Mouse (Mus musculus) kidney, adult 2 months (tissue): Measurements from ENCODE around the gene Lims1. TPM values are rescaled to one million over a fixed set of nuclear protein-coding genes. Genes with fewer than 3 reads are reported as not detected.
"Not testable (repeated sequence)": the region's sequence is repeated elsewhere in the genome, so short reads cannot be mapped to it uniquely, and the experiment has no call there.

Experiments used
- DNase-seq: peaks from one replicate; pipeline ENCODE4 v3.0.0; 2021
- H3K27ac ChIP-seq: fragments of 200-500 bp; 2 replicates; pipeline ENCODE4 v1.5.1; 2012; ENCODE audit warnings: low read depth, low read length, control low read depth, inconsistent platforms; ENCODE audit not compliant: insufficient read depth
- H3K27me3 ChIP-seq: fragments of 200-500 bp; replicated peaks from 2 replicates; pipeline ENCODE4 v1.6.1; 2012; ENCODE audit warnings: mild to moderate bottlenecking, moderate library complexity, low read length, inconsistent platforms; ENCODE audit not compliant: control insufficient read depth, insufficient read depth
- H3K36me3 ChIP-seq: fragments of 200-500 bp; 2 replicates; pipeline ENCODE4 v1.6.1; 2012; ENCODE audit warnings: mild to moderate bottlenecking, moderate library complexity, low read length, inconsistent platforms; ENCODE audit not compliant: control insufficient read depth, insufficient read depth
- H3K4me1 ChIP-seq: fragments of 200-500 bp; 2 replicates; pipeline ENCODE4 v1.6.1; 2011; ENCODE audit warnings: low read length; ENCODE audit not compliant: control insufficient read depth, insufficient read depth
- H3K4me3 ChIP-seq: fragments of 200-500 bp; 2 replicates; pipeline ENCODE4 v1.5.1; 2011; ENCODE audit warnings: mild to moderate bottlenecking, low read depth, low read length, control low read depth; ENCODE audit not compliant: insufficient read depth
- CTCF ChIP-seq: fragments of 200-500 bp; conservative IDR thresholded peaks from 2 replicates; pipeline ENCODE4 v1.5.1; 2011; ENCODE audit warnings: low read depth, mild to moderate bottlenecking, control low read depth, low read length, moderate library complexity, mixed read lengths; ENCODE audit not compliant: insufficient read depth, insufficient read length
- POLR2A ChIP-seq: fragments of 200-500 bp; IDR thresholded peaks from one replicate; pipeline ENCODE4 v1.6.1; 2011; ENCODE audit warnings: low read depth, low read length, control low read depth
- WGBS: fragments of 180-500 bp; shearing (Covaris S2); methylation state at CpG from one replicate; pipeline ENCODE4 v1.1.7; 2018; 5-methylcytosine and 5-hydroxymethylcytosine counted together
- polyA plus RNA-seq: library from polyadenylated mRNA; depleted of rRNA; stranded (reverse); fragments of >200 nt; gene quantifications from 2 replicates; pipeline ENCODE4 v1.2.3, GENCODE M21; 2012

Lims1 gene
- polyA plus RNA-seq, 1 experiment: 16.1 TPM

GRCm38 (mm10) chr10:58331741-58332140, 8.5 kb downstream of the Lims1 start:
- Histone ChIP-seq H3K4me1 (peaks cover 2% of the 10 kb centered on the region; the same call in 1 of the 2 replicates), H3K4me3 (no peak overlapping the region), H3K27ac (no peak overlapping the region), H3K36me3 (no peaks in the 10 kb centered on the region), H3K27me3 (no peaks in the 10 kb centered on the region)
- no peak for TF ChIP-seq POLR2A
- no peak for TF ChIP-seq CTCF
- no peak for DNase-seq

- no peak overlapping the region for H3K27ac ChIP-seq
- 80% methylated on average over 5 of the region's 5 CpGs for WGBS
- no peak for DNase-seq
- no peak overlapping the region for H3K4me3 ChIP-seq
- H3K27me3 ChIP-seq: no peaks in the 10 kb centered on the region
- no peaks in the 10 kb centered on the region for H3K36me3 ChIP-seq
- TF ChIP-seq POLR2A: no peak
- no peak for TF ChIP-seq CTCF
- H3K4me1 ChIP-seq: peaks cover 2% of the 10 kb centered on the region; the same call in 1 of the 2 replicates
Measured at GRCm38 (mm10) chr10:58333414-58333813, 10.1 kb downstream of the Lims1 start.

- DNase-seq: no peak
- Histone ChIP-seq H3K4me3 (no peak overlapping the region), H3K4me1 (peaks cover 6% of the 10 kb centered on the region; the same call in 1 of the 2 replicates), H3K36me3 (no peaks in the 10 kb centered on the region), H3K27ac (no peak overlapping the region), H3K27me3 (no peaks in the 10 kb centered on the region)
- 84% methylated on average over 1 of the region's 1 CpGs for WGBS
- TF ChIP-seq POLR2A (no peak), CTCF (no peak)
Measured at GRCm38 (mm10) chr10:58336156-58336555, 12.9 kb downstream of the Lims1 start.

GRCm38 (mm10) chr10:58337091-58337490, 13.8 kb downstream of the Lims1 start:
- WGBS: 75% methylated on average over 4 of the region's 4 CpGs
- H3K36me3 ChIP-seq, H3K27ac ChIP-seq, H3K4me3 ChIP-seq, H3K4me1 ChIP-seq, H3K27me3 ChIP-seq: not testable (repeated sequence)
- peak; percentile 54 for DNase-seq

GRCm38 (mm10) chr10:58338590-58338989, 15.3 kb downstream of the Lims1 start:
- Histone ChIP-seq H3K4me1 (peaks cover 8% of the 10 kb centered on the region; the same call in 1 of the 2 replicates), H3K27ac (0 out of 2 replicates have a peak overlapping the region, but pooled peaks have one; percentile 20), H3K36me3 (no peaks in the 10 kb centered on the region), H3K4me3 (no peak overlapping the region), H3K27me3 (no peaks in the 10 kb centered on the region)
- WGBS: 50% methylated on average over 1 of the region's 1 CpGs
- DNase-seq: no peak
- TF ChIP-seq CTCF (no peak), POLR2A (no peak)

- no peaks in the 10 kb centered on the region for H3K27me3 ChIP-seq
- H3K27ac ChIP-seq: peak overlapping the region; percentile 82; the same call in 1 of the 2 replicates
- no peak for TF ChIP-seq POLR2A
- no peak for TF ChIP-seq CTCF
- 38% methylated on average over 2 of the region's 2 CpGs for WGBS
- no peaks in the 10 kb centered on the region for H3K36me3 ChIP-seq
- no peak overlapping the region for H3K4me3 ChIP-seq
- peaks cover 5% of the 10 kb centered on the region; the same call in 1 of the 2 replicates for H3K4me1 ChIP-seq
- peak; percentile 74 for DNase-seq
Measured at GRCm38 (mm10) chr10:58341685-58342084, 18.4 kb downstream of the Lims1 start.

- 68% methylated on average over 2 of the region's 2 CpGs for WGBS
- no peaks in the 10 kb centered on the region for H3K27me3 ChIP-seq
- TF ChIP-seq POLR2A: no peak
- no peak for TF ChIP-seq CTCF
- H3K4me3 ChIP-seq: no peak overlapping the region
- DNase-seq: no peak
- peak overlapping the region; percentile 82 for H3K27ac ChIP-seq
- H3K4me1 ChIP-seq: peaks cover 5% of the 10 kb centered on the region; the same call in 1 of the 2 replicates
- H3K36me3 ChIP-seq: no peaks in the 10 kb centered on the region
Measured at GRCm38 (mm10) chr10:58342199-58342598, 18.9 kb downstream of the Lims1 start.
